Mouse (Mus musculus) midbrain, embryonic 16.5 days (tissue): Measurements from ENCODE around the gene Tead2. TPM values are rescaled to one million over a fixed set of nuclear protein-coding genes. Genes with fewer than 3 reads are reported as not detected.

Experiments used
- ATAC-seq: fragments of 200-750 bp; cut with Nextera tagmentation; 2 replicates; pipeline ENCODE4 v1.8.0; 2017; ENCODE audit warnings: moderate TSS enrichment
- H3K27ac ChIP-seq: fragments of 300-500 bp; sonication (generic); 2 replicates; pipeline ENCODE4 v1.5.1; 2014; ENCODE audit warnings: mild to moderate bottlenecking, low read length, mixed read lengths
- H3K27me3 ChIP-seq: fragments of 300-500 bp; sonication (generic); 2 replicates; pipeline ENCODE4 v1.6.1; 2014; ENCODE audit warnings: low read depth, low read length, mixed read lengths; ENCODE audit not compliant: control insufficient read depth, insufficient read depth
- H3K36me3 ChIP-seq: fragments of 300-500 bp; sonication (generic); 2 replicates; pipeline ENCODE4 v1.6.1; 2014; ENCODE audit warnings: mild to moderate bottlenecking, low read length, moderate library complexity, mixed read lengths; ENCODE audit not compliant: control insufficient read depth, insufficient read depth
- H3K4me1 ChIP-seq: fragments of 300-500 bp; sonication (generic); 2 replicates; pipeline ENCODE4 v1.6.1; 2014; ENCODE audit warnings: mild to moderate bottlenecking, low read length, mixed read lengths; ENCODE audit not compliant: control insufficient read depth, insufficient read depth
- H3K4me2 ChIP-seq: fragments of 300-500 bp; sonication (generic); 2 replicates; pipeline ENCODE4 v1.6.1; 2014; ENCODE audit warnings: mild to moderate bottlenecking, low read length, mixed read lengths
- H3K4me3 ChIP-seq: fragments of 300-500 bp; sonication (generic); 2 replicates; pipeline ENCODE4 v1.5.1; 2014; ENCODE audit warnings: low read depth, mild to moderate bottlenecking, low read length, moderate library complexity, mixed read lengths
- H3K9ac ChIP-seq: fragments of 300-500 bp; sonication (generic); 2 replicates; pipeline ENCODE4 v1.6.1; 2014; ENCODE audit warnings: low read depth, low read length, mixed read lengths
- H3K9me3 ChIP-seq: fragments of 300-500 bp; sonication (generic); replicated peaks from 2 replicates; pipeline ENCODE4 v1.6.1; 2014; ENCODE audit warnings: mild to moderate bottlenecking, low read length, mixed read lengths; ENCODE audit not compliant: control insufficient read depth, poor library complexity, severe bottlenecking
- WGBS: fragments of 180-500 bp; shearing (Covaris S2); extraction: QIAGEN DNeasy Blood & Tissue Kit; methylation state at CpG from one replicate; pipeline ENCODE4 v1.1.7; 2014; 5-methylcytosine and 5-hydroxymethylcytosine counted together
- polyA plus RNA-seq: library from polyadenylated mRNA; unstranded; fragments of >200 nt; fragmentation: Nextera tagmentation; extraction: Ambion mirVana; gene quantifications from 2 replicates; pipeline ENCODE4 v1.2.1, GENCODE M21; 2015

The Tead2 gene
- polyA plus RNA-seq, 1 experiment from 2014 or later, result 30.5 TPM

DNA sequence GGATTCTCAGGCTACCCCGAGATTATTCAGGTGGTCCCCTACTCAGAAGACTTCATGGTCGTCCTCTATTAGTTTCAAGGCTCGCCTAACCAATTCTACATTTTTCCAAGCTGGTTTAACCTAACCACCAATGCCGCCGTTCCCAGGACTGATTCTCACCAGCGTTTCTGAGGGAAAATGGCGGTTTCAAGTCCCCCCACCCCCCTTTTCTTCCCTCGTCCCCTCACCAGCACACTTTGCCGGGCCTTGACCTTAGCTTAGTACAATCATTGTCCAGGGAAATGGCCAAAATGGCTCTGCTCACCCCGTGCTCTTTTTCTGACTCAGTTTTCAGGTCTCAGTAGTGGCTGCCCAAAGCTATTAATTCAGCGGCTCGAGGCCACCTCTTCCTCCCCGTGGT, 40.2 kb upstream of the Tead2 start:
- no peaks in the 10 kb centered on the region for H3K36me3 ChIP-seq
- H3K4me1 ChIP-seq, result peaks cover 5% of the 10 kb centered on the region
- H3K4me3 ChIP-seq, result no peak overlapping the region
- H3K27ac ChIP-seq, result no peak overlapping the region
- no peaks in the 10 kb centered on the region for H3K9me3 ChIP-seq
- peaks cover 63% of the 10 kb centered on the region for H3K27me3 ChIP-seq
- no peak overlapping the region for H3K4me2 ChIP-seq
- WGBS, result 4% methylated on average over 13 of the region's 13 CpGs
- no peak for ATAC-seq
- no peak overlapping the region for H3K9ac ChIP-seq

DNA sequence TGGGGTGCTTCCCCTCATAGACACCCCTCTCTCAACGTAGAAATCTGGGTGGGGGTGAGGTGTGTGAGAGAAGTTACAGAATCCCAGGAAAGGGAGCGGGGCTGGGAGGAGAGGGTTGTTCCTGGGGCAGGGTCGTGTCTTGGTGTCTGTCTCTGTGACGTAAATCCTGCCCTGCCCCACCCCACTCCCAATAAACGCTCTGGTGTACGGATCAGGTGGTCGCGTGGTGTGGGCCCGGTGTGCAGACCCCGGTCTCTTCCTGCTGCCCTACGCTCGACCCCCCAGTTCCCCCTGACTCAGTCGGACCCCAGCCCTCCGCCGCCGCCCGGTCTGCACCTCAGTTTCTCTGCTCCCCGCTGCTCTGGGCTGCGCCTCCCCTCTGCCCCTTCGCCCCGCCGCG, 39.6 kb upstream of the Tead2 start:
- no peak for ATAC-seq
- peak overlapping the region; percentile 17 for H3K4me3 ChIP-seq
- WGBS, result 3% methylated on average over 23 of the region's 23 CpGs
- no peaks in the 10 kb centered on the region for H3K36me3 ChIP-seq
- H3K9me3 ChIP-seq, result no peaks in the 10 kb centered on the region
- H3K4me2 ChIP-seq, result peak overlapping the region; percentile 40
- H3K27me3 ChIP-seq, result peaks cover 69% of the 10 kb centered on the region
- H3K4me1 ChIP-seq, result peaks cover 5% of the 10 kb centered on the region
- H3K27ac ChIP-seq, result no peak overlapping the region
- no peak overlapping the region for H3K9ac ChIP-seq

DNA sequence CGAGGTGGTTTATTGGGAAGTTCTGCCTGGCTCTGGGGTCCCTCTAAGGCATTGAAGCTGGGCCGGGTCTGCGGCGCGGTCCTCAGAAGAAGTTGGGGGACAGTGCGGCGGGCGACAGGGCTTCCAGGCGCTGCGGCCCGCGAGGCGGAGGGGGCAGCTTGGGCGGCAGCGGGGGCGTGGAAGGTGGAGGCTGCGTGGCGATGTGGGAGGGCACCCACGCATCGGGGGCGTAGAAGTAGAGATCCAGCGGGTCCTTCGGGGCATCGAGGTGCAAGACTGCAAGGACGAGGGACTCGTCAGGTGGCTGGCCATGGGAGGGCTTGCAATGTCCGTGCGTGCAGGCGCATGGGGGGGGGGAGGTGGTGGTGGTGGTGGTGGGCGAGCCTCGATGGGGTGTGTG, 39.2 kb upstream of the Tead2 start:
- Histone ChIP-seq H3K9me3 (no peaks in the 10 kb centered on the region), H3K4me2 (peak overlapping the region; percentile 40), H3K27me3 (peaks cover 73% of the 10 kb centered on the region), H3K9ac (no peak overlapping the region), H3K27ac (no peak overlapping the region), H3K4me3 (peak overlapping the region; percentile 17), H3K4me1 (peaks cover 7% of the 10 kb centered on the region), H3K36me3 (no peaks in the 10 kb centered on the region)
- no peak for ATAC-seq
- 3% methylated on average over 27 of the region's 31 CpGs for WGBS

DNA sequence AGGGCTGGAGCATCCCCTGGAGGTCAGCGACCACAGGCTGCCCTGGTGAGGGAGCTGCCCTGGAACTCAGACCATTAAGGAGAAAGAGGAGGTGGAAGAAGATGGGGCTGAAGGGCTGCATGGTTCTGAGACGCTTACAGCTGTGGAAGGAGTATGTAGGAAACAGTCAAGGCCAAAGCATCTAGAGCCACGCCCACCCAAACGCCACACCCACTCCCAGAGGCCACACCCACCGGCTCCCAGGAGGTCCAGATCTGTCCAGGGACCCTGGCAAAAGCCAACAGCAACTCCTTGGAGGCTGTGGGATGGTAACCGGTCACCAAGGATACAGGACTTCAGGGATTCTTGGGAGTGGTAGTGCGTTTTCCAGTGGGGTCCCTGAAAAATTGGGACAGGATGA, 37.0 kb upstream of the Tead2 start:
- no peak overlapping the region for H3K27ac ChIP-seq
- no peak for ATAC-seq
- 22% methylated on average over 7 of the region's 7 CpGs for WGBS

DNA sequence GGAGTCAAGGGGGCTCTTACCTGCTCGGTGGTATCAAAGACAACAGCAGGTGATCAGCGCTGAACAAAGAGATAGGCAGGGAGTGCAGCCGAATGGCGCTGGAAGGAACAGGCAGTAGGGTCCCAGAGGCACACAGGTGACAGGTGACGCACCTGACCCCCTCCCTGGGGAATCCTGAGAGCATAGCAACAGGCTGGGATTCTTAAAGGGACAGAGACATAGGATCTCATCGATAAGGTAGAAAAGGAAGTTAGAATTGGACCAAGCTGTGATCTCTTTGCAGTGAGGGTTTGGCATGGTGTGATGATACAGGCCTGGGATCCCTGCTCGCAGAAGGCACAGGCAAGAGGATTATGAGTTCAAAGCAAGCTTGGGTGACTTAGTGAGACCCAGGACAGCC, 36.1 kb upstream of the Tead2 start, which contains the start of gene Gfy:
Gfy (minus strand) TSS at position 101 of the 400 bp plus-strand sequence.
- Histone ChIP-seq H3K9ac (no peak within 1 kb of the TSS), H3K27me3 (peaks cover 95% of the 10 kb centered on the region), H3K4me2 (no peak within 1 kb of the TSS), H3K36me3 (no peaks in the 10 kb centered on the region), H3K27ac (no peak within 1 kb of the TSS), H3K4me1 (peaks cover 19% of the 10 kb centered on the region), H3K4me3 (no peak within 1 kb of the TSS), H3K9me3 (no peaks in the 10 kb centered on the region)
- no peak for ATAC-seq
- WGBS, result 26% methylated on average over 7 of the region's 7 CpGs

More for the DNA sequence above, 37.0 kb upstream of the Tead2 start:
- H3K4me1 ChIP-seq, result peaks cover 19% of the 10 kb centered on the region
- no peak overlapping the region for H3K4me3 ChIP-seq
- no peak overlapping the region for H3K4me2 ChIP-seq
- no peak overlapping the region for H3K9ac ChIP-seq
- H3K36me3 ChIP-seq, result no peaks in the 10 kb centered on the region
- H3K27me3 ChIP-seq, result peaks cover 94% of the 10 kb centered on the region
- no peaks in the 10 kb centered on the region for H3K9me3 ChIP-seq

DNA sequence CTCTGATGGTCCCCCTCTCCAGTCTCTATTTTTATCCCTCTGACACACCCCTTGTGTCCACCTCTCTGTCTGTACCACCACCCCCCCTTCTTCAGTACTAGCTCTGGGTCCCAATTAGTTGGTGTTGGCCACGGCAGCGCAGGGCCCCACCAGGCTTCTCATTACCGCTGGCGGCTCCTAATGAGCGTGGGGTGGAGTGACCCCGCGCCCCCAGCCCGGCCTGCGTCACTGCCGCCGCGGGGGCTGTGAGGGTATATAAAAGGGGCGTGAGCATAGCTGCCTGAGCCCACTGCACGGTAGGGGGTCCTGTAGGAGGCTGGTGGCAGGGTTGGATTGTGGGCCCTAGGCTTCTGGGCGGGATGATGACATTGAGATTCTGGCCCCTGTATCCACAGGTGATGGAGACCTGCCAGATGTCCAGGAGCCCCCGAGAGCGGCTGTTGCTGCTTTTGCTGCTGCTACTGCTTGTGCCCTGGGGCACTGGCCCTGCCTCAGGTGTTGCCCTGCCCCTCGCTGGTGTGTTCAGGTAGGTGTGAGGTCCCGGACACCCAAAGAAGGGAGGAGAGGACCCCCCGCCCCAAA, 34.6 kb upstream of the Tead2 start, which contains the start of gene Pth2:
Pth2 (plus strand) TSS at position 100 of the 582 bp plus-strand sequence.
- Histone ChIP-seq H3K9ac (peak within 1 kb of the TSS; percentile 56; the same call in 1 of the 2 replicates), H3K36me3 (no peaks in the 10 kb centered on the region), H3K4me2 (peak within 1 kb of the TSS; percentile 76), H3K4me1 (peaks cover 19% of the 10 kb centered on the region), H3K27me3 (peaks cover 81% of the 10 kb centered on the region), H3K9me3 (no peaks in the 10 kb centered on the region), H3K4me3 (peak within 1 kb of the TSS; percentile 42), H3K27ac (no peak within 1 kb of the TSS)
- no peak for ATAC-seq
- 21% methylated on average over 20 of the region's 20 CpGs for WGBS

DNA sequence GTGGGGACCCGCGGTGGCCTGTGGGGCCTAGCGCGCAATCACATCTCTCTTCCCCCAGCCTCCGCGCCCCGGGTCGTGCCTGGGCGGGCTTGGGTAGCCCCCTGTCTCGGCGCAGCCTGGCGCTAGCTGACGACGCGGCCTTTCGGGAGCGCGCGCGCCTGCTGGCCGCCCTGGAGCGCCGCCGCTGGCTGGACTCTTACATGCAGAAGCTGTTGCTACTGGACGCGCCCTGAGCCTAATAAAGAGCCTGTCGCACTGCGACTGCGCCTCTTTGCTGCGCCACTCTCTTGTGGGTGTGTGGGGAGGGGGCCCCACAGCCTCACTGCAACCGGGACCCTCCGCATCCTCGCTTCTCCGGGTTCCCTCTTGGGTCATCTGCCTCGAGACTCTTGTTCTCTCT, 34.0 kb upstream of the Tead2 start:
- Histone ChIP-seq H3K27ac (no peak overlapping the region), H3K9me3 (no peaks in the 10 kb centered on the region), H3K36me3 (no peaks in the 10 kb centered on the region), H3K9ac (peak overlapping the region; percentile 56; the same call in 1 of the 2 replicates), H3K4me3 (peak overlapping the region; percentile 42), H3K4me1 (peaks cover 14% of the 10 kb centered on the region), H3K27me3 (peaks cover 77% of the 10 kb centered on the region), H3K4me2 (peak overlapping the region; percentile 76)
- no peak for ATAC-seq
- 5% methylated on average over 34 of the region's 35 CpGs for WGBS

DNA sequence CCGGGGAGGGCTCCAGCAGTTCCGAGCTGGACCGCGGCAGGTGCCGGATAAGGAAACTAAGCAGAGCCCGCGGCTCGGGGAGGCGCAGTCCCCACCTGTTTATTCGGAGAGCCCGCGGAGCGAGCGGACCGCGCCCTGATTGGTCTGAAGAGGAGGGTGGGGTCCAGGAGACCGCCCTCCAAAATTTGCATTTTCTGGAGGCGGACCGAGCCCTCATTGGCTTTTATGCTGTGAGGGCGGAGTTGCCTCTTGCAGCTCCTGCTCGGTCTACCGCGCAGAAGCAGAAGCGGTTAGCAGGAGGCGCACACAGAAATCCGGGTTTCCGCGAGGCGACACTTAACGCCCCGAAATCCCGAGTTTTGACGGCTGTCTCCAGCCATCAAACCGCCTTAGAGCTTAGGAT, 33.4 kb upstream of the Tead2 start:
- Histone ChIP-seq H3K4me2 (peak overlapping the region; percentile 76), H3K9me3 (no peaks in the 10 kb centered on the region), H3K27me3 (peaks cover 70% of the 10 kb centered on the region), H3K4me3 (peak overlapping the region; percentile 42), H3K27ac (no peak overlapping the region), H3K4me1 (peaks cover 14% of the 10 kb centered on the region), H3K36me3 (no peaks in the 10 kb centered on the region), H3K9ac (peak overlapping the region; percentile 40; the same call in 1 of the 2 replicates)
- under 1% methylated on average over 34 of the region's 34 CpGs for WGBS
- ATAC-seq, result peak; percentile 87

DNA sequence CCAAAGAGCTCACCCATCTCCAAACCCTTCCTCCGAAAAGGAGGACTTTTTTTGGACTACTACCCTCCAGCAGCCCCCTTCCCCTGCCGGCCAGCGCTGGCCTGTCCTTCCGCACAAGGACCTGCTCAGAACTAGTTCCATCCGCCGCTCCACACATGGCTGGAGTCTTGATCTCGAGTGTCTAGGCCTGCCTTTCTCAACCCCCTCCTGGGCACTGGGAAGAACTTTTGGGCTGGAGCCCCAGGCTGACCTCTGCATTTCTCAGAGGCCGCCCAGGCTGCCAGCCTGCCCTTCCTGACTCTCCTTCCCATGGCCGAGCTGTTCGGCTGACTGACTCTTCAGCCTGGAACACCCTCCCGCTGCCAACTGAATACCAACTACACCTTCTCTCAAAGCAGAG, 32.9 kb upstream of the Tead2 start:
- Histone ChIP-seq H3K4me1 (peaks cover 14% of the 10 kb centered on the region), H3K4me3 (peak overlapping the region; percentile 42), H3K9ac (peak overlapping the region; percentile 40; the same call in 1 of the 2 replicates), H3K27ac (no peak overlapping the region), H3K27me3 (peaks cover 66% of the 10 kb centered on the region), H3K9me3 (no peaks in the 10 kb centered on the region), H3K36me3 (no peaks in the 10 kb centered on the region), H3K4me2 (peak overlapping the region; percentile 76)
- 13% methylated on average over 11 of the region's 11 CpGs for WGBS
- ATAC-seq, result no peak
